Mouse (Mus musculus) forelimb bud, embryonic 11.5 days (tissue): ENCODE measurements at regions not wholly inside any gene's neighbourhood (a gene's known extent, or its start where the extent isn't known, plus 50 kb on each side); places are given as distances from the start of the nearest gene placed in this dataset.

Experiments used
- DNase-seq: peaks from one replicate; pipeline ENCODE4 v3.0.0-alpha.2; 2012; ENCODE audit warnings: low read depth, low spot score

DNA sequence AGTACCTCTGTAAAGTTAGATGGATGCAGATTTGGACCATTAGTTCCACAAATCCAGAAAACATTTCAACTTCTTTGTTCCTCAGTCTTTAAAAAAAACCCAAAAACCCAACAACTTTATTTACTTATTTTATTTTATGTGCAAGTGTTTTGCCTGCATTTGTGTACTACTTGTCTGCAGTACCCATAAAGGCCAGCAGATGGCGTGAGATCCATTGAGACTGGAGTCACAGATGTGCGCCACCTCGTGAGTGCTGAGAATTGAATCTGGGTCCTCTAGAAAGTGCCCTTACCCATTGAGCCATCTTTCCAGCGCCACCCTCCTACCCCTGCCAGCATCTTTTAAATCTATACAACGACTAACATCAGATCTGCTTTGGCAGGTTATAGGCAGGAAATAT, 53.0 kb downstream of the Gm12689 start:
- no peak for DNase-seq

DNA sequence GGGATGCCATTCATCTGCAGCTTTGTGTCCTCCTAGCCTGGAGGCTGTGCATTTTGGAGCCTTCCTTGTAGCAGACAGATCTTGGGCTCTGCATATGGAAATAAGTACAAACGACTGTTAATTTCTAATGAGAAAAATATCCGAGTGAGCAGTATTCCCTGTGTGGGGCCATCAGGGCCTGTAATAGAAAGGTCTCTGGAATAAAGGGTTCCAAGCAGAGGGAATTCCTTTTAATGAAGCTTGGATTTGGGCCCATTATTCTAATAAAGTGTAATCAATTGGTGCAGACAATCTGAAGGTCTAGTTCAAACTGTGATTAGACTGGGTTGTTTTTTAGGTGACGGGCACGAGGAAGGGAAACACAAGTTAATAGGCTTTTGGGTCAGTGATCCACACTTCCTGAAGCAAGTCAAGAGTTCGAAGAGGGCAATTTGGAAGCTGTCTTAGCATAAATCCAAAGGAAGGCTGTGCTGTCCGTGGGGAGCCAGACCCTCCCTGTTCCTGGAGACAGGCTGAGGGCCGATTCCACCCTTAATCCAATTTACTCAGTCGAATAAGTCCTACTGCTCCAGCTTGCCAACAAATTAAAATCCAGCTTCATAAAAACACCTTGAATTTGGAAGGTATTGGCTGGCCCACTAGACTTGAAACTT, 57.5 kb downstream of the Gm12689 start:
- DNase-seq = no peak

- DNase-seq = no peak
These were observed 58.5 kb downstream of the Gm12689 start for GRCm38 (mm10) chr4:99354241-99354640.

DNA sequence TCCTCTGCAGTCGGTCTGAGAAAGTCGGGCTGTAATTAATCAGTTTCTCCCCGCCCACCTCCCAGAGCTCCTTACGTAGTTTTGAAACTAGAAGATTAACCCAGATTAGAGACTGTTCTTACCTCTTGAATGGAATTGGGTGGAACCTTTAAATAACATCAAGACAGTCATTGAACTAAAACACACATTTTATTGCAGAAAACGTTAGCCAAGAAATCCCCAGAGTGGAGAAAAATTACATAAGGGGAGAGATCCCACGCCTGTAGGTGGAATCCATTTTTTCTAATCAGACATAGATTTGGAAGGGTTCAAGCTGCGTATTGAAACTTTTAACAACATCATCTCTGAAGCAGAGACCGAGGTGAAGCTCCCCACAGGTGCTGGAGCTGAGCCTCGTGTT, 59.1 kb downstream of the Gm12689 start:
- DNase-seq = no peak

GRCm38 (mm10) chr4:99368036-99368435, 72.3 kb downstream of the Gm12689 start:
- DNase-seq = no peak

GRCm38 (mm10) chr4:99371162-99371561, 75.5 kb downstream of the Gm12689 start:
- DNase-seq = no peak

- DNase-seq = no peak
These were observed 80.5 kb downstream of the Gm12689 start for GRCm38 (mm10) chr4:99376171-99376570.

DNA sequence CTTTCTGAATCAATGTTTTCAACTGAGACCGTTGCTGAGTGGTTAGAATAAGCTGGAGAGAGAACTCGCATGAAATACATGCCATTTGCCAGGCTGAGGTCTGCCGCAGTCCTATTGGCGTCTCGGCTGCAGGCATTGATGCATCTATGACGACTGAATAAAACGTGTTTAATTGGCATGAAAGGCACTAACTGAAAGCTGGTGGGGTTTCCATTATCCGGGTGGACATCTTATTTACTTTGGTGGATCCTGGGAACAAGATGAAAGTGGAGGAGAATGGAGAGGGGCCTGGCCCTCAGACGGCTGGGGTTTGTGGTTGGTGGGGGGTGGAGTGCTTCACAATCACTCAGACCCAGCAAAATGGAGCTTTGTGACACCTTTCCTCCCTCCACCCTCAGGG, 81.2 kb downstream of the Gm12689 start:
- DNase-seq = no peak

- DNase-seq = no peak
These were observed 84.3 kb downstream of the Gm12689 start for GRCm38 (mm10) chr4:99379983-99380382.

GRCm38 (mm10) chr4:99385381-99385780, 89.7 kb downstream of the Gm12689 start:
- no peak for DNase-seq

GRCm38 (mm10) chr4:99389428-99389827, 93.7 kb downstream of the Gm12689 start:
- no peak for DNase-seq

GRCm38 (mm10) chr4:99392986-99393385, 97.3 kb downstream of the Gm12689 start:
- no peak for DNase-seq

DNA sequence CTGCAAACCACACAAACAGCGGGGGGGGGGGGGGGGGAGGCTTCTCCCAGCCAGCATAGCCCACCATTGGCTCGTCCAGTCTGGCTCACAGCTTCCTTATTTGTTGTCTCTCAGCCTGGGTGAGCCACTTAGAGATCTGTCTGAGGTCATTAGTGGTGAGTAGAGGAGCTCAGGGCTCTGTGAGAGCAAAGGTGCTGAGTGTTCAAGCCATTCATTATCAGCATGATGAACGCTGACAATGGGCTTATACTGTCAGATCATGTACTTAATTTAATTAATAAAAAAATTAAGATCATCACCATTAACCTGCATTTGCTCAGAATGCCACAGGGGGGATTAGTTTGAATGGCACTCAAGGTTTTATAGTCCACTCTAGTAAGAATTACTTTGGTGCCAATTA, 98.5 kb downstream of the Gm12689 start:
- no peak for DNase-seq

- DNase-seq = no peak
These were observed 111.8 kb downstream of the Gm12689 start for GRCm38 (mm10) chr4:99407466-99407865.

DNA sequence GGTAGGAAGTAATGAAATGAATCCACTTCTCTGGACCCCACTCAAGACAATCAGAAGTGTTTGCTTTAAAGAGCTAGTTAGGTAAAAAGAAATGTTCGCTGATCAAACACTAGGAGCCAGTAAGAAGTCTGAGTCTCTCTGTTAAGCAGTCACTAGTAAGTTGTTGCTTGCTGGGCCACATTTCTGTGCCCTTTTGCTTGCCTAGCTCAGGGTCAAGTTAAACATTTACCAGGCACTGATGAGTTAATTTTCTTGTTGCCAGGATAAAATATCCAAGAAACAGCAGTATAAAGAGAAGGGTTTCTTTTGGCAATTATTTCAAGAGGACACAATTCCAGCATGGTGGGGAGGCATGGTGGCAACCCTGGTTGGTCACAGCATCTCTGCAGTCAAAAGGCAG, 127.7 kb downstream of the Gm12689 start:
- DNase-seq = no peak

GRCm38 (mm10) chr4:99445077-99445754, 149.5 kb downstream of the Gm12689 start:
- peak; percentile 43 for DNase-seq

DNA sequence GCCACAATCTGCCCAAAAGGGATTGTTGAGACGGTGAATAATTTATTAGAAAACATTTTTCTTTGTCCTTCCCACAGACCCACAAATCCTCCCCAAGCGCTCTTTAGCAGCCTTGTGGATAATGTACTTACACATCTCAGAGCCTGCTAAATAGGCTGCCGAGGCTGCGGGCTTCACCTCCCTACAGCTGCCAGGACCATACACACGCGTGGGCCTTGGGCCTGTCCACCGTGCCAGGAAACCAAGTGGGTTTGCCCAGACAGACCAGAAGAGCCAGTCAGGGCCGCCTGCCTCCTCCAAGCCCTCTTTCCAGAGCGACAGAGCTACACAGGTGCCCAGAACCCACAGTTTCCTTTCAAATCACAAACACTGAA, 150.0 kb downstream of the Gm12689 start:
- DNase-seq = no peak

DNA sequence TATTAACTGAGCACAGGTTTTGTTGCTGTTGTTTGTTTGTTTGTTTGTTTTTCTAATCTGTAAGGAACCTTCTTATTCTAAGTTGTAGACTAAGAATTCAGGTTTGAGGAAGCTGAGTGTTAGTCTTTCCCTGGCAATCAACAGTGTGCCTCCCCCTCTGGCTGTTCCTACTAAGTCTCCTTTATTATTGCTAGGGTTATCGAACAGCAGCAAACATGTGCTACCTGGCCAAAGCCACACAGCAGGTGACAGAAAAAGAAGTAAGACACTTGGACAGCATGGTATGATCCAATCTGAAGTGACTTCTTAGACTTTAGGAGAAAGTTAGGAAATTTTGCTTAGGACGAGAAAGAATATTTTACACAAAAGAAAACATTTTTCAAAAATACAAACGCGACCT, 163.3 kb downstream of the Gm12689 start:
- no peak for DNase-seq

- peak; percentile 84 for DNase-seq
These were observed 163.7 kb downstream of the Gm12689 start for GRCm38 (mm10) chr4:99459436-99459835.

- DNase-seq = no peak
These were observed 169.8 kb downstream of the Gm12689 start for GRCm38 (mm10) chr4:99465493-99465892.

DNA sequence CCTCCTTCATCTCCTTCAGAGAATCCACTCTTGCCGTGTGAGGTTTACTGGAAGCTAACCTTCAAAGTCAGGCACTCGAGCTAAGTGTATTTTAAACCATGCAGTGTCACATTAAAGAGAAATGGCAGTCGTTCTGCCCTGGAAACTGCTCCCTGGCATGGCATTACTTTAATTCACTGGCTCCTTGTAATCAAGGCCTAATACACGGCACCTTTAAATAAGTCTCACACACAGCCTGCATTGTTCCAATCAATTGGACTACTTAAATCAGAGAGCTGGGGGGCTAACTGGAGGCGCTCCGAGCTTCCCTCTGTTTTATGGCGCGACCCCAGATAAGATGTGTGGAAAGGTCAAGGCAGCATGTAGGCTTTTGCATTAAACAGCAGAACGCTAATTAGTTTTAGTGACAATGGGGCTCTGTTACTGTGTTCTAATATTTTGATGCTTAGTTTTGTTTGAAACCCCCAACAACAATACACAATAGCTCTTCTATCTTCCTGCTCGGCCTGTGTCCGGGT, 180.1 kb downstream of the Gm12689 start:
- peak; percentile 46 for DNase-seq

GRCm38 (mm10) chr4:99484271-99484670, 171.8 kb upstream of the Foxd3 start:
- no peak for DNase-seq
